Mouse (Mus musculus) 3134 (cell line): ENCODE data around the gene Cldn34c4.

Source experiments
- DNase-seq: peaks from one replicate; pipeline ENCODE4 v3.0.0-alpha.2; 2011; ENCODE audit warnings: low spot score; ENCODE audit not compliant: insufficient read length; ENCODE audit errors: extremely low read depth

The Cldn34c4 gene

DNA sequence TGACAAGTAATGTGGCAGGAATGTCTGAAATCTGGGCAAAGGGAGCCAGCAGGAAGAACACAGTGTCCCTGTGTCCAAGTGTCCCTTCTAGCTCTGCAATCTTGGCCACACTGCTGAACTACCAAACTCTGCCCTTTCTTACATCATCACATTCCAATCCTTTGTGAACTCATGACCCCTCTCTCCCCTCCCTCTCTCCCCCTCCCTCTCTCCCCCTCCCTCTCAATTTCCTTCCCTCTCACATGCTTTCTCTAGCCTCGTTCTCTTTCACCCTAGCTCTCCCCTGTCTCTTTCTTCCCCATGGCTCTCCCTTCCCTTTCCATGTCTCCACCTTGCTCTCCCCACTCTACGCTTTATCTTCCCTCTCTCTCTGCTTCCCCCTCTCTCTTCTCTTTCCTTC lies at the start of gene Cldn34c4:
Gene Cldn34c4, minus strand, starts transcription at position 101 of the 400 bp plus-strand sequence.
- DNase-seq: no peak

DNA sequence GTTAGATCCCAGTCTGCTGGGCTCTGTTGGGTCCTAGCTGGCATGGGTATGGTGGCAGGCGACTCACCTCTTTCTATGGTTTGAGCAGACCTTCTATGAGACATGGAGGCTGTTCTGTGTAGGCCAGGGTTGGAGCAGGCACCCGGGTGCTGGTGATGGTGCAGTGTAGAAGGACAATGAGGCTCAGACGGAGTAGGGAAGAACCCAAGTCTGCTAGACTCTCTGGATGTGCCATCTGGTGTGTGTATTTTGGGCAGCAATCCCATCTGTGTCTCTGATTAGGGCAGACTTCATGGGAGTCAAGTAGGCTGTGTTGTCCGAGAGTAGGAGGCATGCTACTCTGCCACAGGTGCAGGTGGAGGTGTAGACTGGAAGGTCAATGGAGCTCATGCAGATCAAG lies 10.7 kb upstream of the Cldn34c4 start:
- no peak for DNase-seq
